Mouse (Mus musculus) small intestine, adult 2 months (tissue): ENCODE results near the gene Slc47a1. TPM values are rescaled to one million over a fixed set of nuclear protein-coding genes. Genes with fewer than 3 reads are reported as not detected.
A peak's percentile ranks its signal among the peaks of the same experiment; 100 is the strongest.
"Not testable (repeated sequence)": the region's sequence is repeated elsewhere in the genome, so short reads cannot be mapped to it uniquely, and the experiment has no call there.

ENCODE experiments used
- H3K27ac ChIP-seq: fragments of 200-500 bp; 2 replicates; pipeline ENCODE4 v1.5.1; 2012; ENCODE audit warnings: low read depth, low read length, control low read depth, inconsistent platforms; ENCODE audit not compliant: insufficient read depth
- H3K27me3 ChIP-seq: fragments of 200-500 bp; 2 replicates; pipeline ENCODE4 v1.6.1; 2012; ENCODE audit warnings: mild to moderate bottlenecking, moderate library complexity, low read length, inconsistent platforms; ENCODE audit not compliant: control insufficient read depth, insufficient read depth
- H3K36me3 ChIP-seq: fragments of 200-500 bp; 2 replicates; pipeline ENCODE4 v1.6.1; 2012; ENCODE audit warnings: mild to moderate bottlenecking, low read length, control low read depth, inconsistent platforms; ENCODE audit not compliant: control insufficient read depth, insufficient read depth
- H3K4me1 ChIP-seq: fragments of 200-500 bp; 2 replicates; pipeline ENCODE4 v1.6.1; 2012; ENCODE audit warnings: low read length, inconsistent platforms, mixed read lengths; ENCODE audit not compliant: control insufficient read depth, insufficient read depth, insufficient read length
- H3K4me3 ChIP-seq: fragments of 200-500 bp; 2 replicates; pipeline ENCODE4 v1.5.1; 2012; ENCODE audit warnings: low read depth, mild to moderate bottlenecking, control low read depth, inconsistent platforms, low read length, moderate library complexity
- CTCF ChIP-seq: fragments of 200-500 bp; IDR thresholded peaks from 2 replicates; pipeline ENCODE4 v1.5.1; 2012; ENCODE audit warnings: low read depth, mild to moderate bottlenecking, control low read depth, inconsistent platforms, low read length, moderate library complexity, mixed read lengths; ENCODE audit not compliant: insufficient replicate concordance, insufficient read length; ENCODE audit errors: extremely low read depth
- POLR2A ChIP-seq: fragments of 200-500 bp; IDR thresholded peaks from 2 replicates; pipeline ENCODE4 v1.6.1; 2012; ENCODE audit warnings: low read depth, mild to moderate bottlenecking, control low read depth, inconsistent platforms, low read length, moderate library complexity
- WGBS: fragments of 180-500 bp; shearing (Covaris S2); methylation state at CpG from one replicate; pipeline ENCODE4 v1.1.7; 2018; 5-methylcytosine and 5-hydroxymethylcytosine counted together
- polyA plus RNA-seq: library from polyadenylated mRNA; depleted of rRNA; stranded (reverse); fragments of >200 nt; gene quantifications from 2 replicates; pipeline ENCODE4 v1.2.3, GENCODE M21; 2012; rRNA removed

Slc47a1 gene
- 9.7 and 25.8 TPM in 2 replicates for polyA plus RNA-seq

- 7% methylated on average over 39 of the region's 39 CpGs for WGBS
- Histone ChIP-seq H3K27ac (peak within 1 kb of the TSS; percentile 94), H3K27me3 (peaks cover 7% of the 10 kb centered on the region), H3K36me3 (no peaks in the 10 kb centered on the region), H3K4me1 (peaks cover 7% of the 10 kb centered on the region; the same call in 1 of the 2 replicates), H3K4me3 (peak within 1 kb of the TSS; percentile 62)
- TF ChIP-seq CTCF = no peak
- no peak for TF ChIP-seq POLR2A
Observed at GRCm38 (mm10) chr11:61377881-61378613, at the start of gene Slc47a1. TSS of gene Slc47a1 (minus strand) at chr11:61378345.

DNA sequence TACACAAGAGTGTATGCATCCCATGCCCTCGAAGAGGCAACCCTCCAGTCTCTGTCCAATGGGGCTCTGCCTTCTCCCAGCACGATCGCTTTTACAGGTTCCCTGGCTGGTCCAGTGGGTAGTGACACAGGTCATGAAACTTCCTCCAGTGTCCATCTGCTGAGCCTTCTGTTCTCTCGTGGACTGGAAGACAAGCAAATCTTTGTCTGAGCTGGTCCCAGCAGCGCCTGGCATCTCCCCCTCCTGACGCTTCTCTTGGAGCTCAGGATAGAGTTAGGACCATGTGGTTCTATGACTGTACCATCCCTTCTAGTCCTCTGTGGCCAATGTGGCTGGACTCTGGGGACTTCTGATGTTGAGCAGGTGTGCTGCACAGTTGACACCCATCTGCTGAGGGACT, 41.1 kb upstream of the Slc47a1 start:
- Histone ChIP-seq H3K4me3 (no peak overlapping the region), H3K36me3 (no peaks in the 10 kb centered on the region), H3K4me1 (no peaks in the 10 kb centered on the region), H3K27me3 (no peaks in the 10 kb centered on the region), H3K27ac (no peak overlapping the region)
- 82% methylated on average over 6 of the region's 6 CpGs for WGBS
- TF ChIP-seq CTCF = no peak
- TF ChIP-seq POLR2A = no peak

DNA sequence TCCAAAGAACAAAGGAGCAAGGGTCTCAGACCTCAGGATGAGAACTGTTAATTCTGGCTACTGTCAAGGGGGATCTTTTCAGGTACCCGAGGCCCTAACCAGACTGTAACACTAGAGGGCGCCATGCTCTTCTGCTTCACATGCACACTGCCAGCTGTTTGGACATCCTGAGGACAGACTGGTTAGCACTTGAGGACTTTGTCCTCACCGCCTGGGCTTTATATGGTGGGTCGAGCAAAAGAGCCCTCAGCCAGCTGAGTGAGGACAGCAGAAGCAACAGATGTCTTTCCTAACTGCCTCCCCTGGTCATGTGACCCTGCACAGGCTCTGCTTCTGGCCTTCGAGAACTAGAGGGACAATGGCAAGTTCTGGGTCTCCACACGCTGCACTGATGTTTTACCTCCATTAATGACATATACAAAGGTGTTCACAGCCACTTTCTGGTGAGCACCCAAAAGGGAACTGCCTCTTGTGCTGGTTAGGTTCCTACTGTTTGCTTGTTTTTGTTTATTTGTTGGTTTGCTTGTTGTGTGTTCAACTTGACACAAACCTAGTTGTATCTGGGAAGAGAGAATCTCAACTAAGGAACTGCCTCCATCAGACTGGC, 39.9 kb upstream of the Slc47a1 start:
- H3K4me3 ChIP-seq = no peak overlapping the region
- TF ChIP-seq CTCF (peak; percentile 88; the same call in 1 of the 2 replicates), POLR2A (no peak)
- no peak overlapping the region for H3K27ac ChIP-seq
- WGBS = 20% methylated on average over 6 of the region's 6 CpGs
- no peaks in the 10 kb centered on the region for H3K36me3 ChIP-seq
- no peaks in the 10 kb centered on the region for H3K4me1 ChIP-seq
- H3K27me3 ChIP-seq = no peaks in the 10 kb centered on the region

- not testable (repeated sequence) for H3K4me1 ChIP-seq, H3K36me3 ChIP-seq, H3K27me3 ChIP-seq, H3K4me3 ChIP-seq, H3K27ac ChIP-seq
- 80% methylated on average over 17 of the region's 17 CpGs for WGBS
- TF ChIP-seq CTCF = peak; percentile 63; the same call in 1 of the 2 replicates
Observed at GRCm38 (mm10) chr11:61416540-61416939, 38.4 kb upstream of the Slc47a1 start.

DNA sequence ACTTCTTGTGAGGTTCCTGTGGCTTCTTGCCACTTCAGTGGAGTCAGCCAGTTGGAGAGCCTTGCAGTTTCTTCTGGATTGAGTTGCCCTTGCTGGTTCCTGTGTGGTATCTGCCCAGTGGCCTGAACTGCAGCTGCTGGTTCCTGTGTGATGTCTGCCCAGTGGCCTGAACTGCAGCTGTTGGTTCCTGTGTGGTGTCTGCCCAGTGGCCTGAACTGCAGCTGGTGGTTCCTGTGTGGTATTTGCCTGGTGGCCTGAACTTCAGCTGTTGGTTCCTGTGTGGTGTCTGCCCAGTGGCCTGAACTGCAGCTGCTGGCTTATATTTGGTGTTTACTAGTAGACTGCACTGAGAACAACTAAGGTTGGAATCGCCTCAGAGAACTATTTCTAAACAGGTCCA, 37.3 kb upstream of the Slc47a1 start:
- no peak overlapping the region for H3K4me3 ChIP-seq
- H3K27me3 ChIP-seq = no peaks in the 10 kb centered on the region
- no peaks in the 10 kb centered on the region for H3K36me3 ChIP-seq
- WGBS = 85% methylated on average over 1 of the region's 1 CpGs
- no peaks in the 10 kb centered on the region for H3K4me1 ChIP-seq
- no peak overlapping the region for H3K27ac ChIP-seq
- TF ChIP-seq CTCF (no peak), POLR2A (no peak)

DNA sequence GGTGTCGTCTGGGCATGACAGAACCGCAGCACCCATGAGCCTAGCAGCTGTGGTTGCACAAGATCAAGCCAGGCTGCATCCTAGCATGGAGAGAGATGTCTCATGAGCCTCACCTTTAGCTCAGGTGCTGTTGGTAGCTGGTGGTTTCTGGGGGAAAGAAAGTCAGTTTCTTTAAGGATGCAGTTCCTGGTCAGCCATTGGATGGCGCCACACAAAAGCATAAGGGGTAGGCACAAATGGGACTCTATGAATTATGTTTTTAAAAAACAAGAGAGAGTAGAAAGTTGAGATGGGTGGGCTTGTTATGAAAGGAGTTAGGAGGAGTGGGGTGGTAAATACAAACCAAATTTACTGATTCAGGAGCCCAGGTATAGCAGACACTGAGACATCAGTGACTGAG, 36.4 kb upstream of the Slc47a1 start:
- H3K36me3 ChIP-seq = no peaks in the 10 kb centered on the region
- no peak overlapping the region for H3K4me3 ChIP-seq
- no peaks in the 10 kb centered on the region for H3K4me1 ChIP-seq
- no peaks in the 10 kb centered on the region for H3K27me3 ChIP-seq
- 83% methylated on average over 3 of the region's 3 CpGs for WGBS
- TF ChIP-seq POLR2A (no peak), CTCF (no peak)
- H3K27ac ChIP-seq = no peak overlapping the region

GRCm38 (mm10) chr11:61413411-61413810, 35.3 kb upstream of the Slc47a1 start:
- 52% methylated on average over 5 of the region's 5 CpGs for WGBS
- Histone ChIP-seq H3K4me3 (no peak overlapping the region), H3K27me3 (no peaks in the 10 kb centered on the region), H3K36me3 (no peaks in the 10 kb centered on the region), H3K4me1 (no peaks in the 10 kb centered on the region), H3K27ac (no peak overlapping the region)
- TF ChIP-seq POLR2A (no peak), CTCF (no peak)
